Mouse (Mus musculus) lung, postnatal 25 days (tissue): ENCODE data around the gene S100b.

ENCODE experiments used
- DNase-seq: peaks from one replicate; pipeline ENCODE4 v3.0.0; 2022; ENCODE audit warnings: low spot score

S100b gene

DNA sequence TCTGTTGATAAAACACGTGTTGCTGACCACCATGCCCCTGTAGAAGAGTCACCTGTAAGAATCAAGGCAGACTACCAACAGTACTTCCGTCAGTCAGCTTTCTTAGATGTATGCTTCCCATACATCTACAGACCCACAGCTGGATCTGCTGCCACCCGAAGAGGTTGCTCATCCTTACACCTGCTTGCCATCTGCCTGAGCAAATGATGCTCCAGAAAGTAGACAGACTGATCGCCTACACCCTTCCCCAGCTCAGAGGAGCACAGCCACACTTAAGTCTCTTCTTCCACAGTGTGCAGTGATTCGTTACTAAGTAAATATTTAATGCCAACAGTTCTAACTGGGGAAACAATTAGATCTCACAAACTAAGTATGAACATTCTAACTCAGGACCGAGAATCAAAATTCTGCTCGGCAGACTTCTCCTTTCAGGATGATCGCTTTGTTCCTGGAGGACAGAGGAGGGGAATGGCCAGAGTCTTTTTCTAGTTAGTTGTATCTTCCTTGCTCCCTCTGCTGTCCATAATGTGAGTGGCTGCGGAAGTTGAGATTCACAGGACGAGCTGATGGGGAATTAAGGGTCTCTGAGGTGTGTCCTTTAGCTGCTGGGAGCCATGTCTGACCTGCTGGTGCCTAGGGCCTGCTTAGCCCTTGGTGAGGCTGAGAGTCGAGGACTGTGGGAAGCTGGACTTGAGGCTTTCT lies 6.9 kb downstream of the S100b start:
- peak; percentile 23 for DNase-seq

DNA sequence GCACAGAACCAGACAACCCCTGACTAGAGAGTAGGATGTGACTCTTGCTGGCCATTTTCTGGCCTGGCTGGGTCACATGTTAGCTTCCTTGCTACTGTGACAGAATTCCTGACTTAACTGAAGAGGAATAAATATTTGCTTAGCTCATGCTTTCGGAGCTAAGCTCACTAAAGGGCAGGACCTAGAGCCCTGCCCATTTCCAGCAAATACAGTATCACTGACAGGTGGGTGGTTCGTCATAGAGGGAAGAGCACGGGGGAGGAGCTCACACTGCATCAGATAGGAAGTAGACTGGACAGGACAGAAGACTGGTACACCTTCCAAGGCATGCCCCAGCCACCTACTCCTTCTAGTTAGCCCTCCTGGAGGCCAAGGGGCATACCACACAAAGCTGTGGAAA lies 7.8 kb downstream of the S100b start:
- peak; percentile 55 for DNase-seq

DNA sequence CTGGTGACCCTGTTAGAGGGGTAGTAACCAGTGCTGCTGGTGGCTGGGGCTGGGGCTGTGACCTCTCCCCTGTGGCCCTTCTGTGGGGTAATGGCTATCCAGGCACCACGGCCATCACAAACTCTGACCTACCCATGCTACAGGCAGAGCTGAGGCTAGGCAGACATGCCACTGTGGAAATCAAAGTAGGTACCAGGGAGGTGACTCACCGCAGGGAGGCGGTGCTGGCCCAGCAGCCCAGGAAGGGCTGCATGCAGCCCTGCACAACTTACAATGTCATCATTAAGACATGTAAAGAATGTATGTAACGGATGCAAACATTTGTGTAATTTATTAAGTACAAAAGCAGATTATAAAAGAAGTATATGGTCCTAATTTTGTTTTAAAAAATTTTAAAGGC lies 8.8 kb downstream of the S100b start:
- no peak for DNase-seq

DNA sequence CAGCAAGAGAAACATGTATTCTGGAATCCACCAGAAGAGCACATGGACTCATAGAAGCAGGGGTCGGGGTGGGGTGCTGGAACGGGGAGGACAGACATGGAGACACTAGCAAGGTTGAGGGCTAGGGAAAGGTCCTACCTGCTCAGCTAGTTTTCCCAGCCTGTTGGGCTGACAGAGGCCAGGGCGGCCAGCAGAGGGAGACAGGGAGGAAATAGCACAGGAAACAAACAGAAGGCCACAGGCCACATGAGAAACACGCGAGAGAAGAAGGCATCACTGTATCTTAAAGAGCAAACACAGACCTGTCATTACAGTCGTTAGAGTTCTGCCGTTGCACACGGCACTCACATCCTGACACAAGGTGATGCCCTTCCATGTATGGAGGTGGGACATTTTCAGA lies 17.6 kb downstream of the S100b start:
- DNase-seq: peak; percentile 31

DNA sequence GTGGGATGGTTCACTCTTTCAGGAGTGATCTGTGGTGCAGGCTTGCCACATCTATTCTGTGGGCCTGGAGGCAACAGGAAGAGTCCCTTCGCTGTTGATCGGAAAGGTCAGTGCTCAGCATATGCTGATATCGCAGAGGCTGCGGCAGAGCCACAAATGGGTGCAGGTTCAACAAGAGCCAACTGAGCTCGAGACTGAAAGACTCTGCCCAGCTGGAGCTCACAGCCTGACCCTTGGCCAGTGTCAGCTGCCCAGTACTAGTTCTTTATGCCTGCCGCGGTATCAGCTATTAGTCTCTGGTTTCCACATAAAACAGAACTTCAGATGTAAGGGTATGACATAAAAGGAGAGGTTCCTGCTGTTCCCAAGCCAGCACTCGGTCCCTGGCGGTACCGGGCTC lies 21.6 kb downstream of the S100b start:
- no peak for DNase-seq

DNA sequence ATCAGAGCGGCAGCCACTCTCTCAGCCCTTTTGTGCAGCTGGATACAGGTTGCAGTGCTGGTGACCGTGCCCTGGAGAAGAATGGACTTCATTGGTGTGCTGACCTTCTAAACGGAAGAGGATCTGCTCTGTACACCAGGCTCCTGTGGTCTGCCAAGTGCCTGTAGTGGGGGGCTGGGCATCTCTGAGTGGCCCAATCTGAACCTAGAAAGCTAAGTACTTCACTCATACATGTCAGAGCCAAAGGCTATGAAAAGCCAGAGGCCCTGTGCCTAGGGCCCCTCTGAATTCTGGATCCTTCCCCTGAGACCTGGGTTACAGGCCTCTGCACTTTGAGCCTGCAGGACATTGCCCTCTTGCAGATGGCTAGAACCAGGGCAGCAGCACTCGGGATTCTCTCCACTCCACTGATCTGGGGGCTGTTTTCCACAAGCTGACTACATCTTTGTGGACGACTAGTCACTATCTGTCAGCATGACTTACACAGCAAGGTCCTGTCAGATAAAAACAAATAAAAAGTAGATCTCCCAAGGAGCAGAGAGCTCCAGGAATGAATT lies 25.0 kb downstream of the S100b start:
- DNase-seq: no peak

DNA sequence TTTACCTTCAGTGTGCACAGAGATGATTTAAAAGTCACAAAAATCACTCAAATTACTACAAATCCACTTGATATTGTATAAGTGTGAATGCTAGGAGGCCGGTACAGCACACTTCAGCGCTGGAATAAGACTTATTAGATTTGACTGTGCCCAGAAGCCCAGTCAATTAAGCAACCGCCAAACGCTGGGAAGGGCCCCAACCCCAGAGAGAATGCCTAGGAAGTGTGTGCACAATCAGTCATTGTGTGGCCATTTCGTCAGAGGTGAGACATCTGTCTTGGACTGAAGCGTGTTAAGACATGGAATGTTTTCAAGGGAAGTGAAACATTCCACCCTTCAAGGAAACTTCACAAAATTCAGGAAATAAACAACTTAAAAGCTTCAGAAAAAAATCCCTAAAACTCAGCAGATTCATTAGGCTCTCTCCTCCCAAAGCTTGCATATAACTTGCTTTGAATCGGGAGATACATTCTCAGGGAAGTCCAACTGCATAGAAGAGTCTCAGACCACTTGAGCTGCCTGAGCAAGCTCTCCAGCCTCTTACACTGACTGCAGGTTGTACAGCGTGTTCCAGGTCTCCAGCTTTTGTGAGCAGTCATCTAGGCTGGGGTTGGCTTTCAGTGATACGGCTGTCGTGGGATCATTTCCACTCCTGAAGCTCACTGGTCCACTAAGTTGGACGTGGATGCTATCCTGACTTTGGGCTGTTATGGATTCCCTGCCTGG lies 34.8 kb downstream of the S100b start:
- DNase-seq: peak; percentile 28

DNA sequence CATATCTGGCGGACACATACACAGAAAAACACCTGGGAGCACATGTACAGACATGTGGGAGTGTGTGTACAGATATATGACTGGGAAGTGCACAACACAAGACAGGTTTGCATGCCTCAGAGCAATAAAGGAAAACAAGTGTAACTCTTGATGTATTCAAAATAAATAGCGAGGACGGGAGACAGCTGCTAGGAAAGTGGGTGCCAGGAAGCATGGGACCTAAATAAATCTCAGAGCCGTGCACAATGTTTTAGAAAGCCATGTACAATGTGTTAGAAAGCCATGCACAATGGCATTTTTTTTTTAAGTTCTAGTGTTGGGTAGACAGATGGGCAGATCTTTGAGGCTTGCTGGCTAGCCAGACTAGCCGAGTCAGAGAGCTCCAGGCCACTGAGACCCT lies 35.4 kb downstream of the S100b start:
- DNase-seq: no peak

DNA sequence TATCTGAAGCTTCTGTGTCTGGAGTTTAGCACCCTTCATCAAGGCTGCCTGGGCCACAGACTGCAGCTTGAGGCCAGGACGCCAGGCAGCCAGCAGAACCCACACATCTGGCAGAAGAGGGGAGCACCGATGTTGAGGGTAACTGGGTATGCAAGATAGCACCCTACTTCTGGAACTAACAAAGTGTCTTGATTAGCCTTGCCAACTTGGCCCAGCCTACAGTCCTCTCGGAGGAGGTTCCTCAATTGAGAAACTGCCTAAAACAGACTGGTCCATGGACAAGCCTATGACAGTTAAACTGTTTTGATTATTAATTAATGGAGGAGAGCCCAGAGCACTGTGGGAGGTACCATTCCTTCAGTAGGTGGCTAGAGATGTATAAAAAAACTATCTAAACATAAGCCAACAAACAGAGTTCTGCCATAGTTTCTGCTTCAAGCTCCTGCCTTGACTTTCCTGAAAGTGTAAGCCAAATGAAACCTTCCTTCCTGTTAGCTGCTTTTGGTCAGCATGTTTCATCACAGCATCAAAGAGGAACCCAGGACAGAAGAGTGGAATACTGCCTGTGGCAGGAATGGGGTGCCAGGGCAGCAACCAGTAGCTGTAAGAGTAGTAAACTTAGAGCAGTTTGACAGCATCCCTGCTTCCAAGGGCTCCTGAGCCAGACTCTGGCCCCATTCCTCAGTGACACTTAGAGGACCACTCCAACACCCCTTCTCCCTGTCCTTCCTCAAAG lies 36.5 kb downstream of the S100b start:
- DNase-seq: no peak

DNA sequence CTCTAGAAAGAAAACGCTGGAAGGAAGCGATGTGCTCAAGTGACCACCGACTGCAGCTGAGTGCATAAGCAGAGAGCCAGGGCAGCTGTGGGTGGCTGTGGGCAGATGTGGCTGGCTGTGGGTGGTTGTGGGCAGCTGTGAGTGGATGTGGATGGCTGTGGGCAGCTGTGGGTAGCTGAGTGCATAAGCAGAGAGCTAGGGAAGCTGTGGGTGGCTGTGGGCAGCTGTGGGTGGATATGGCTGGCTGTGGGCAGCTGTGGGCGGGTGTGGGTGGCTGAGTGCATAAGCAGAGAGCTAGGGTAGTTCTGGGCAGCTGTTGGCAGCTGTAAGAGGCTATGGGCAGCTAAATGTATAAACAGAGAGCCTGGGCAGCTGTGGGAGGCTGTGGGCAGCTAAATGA lies 39.6 kb downstream of the S100b start:
- no peak for DNase-seq

DNA sequence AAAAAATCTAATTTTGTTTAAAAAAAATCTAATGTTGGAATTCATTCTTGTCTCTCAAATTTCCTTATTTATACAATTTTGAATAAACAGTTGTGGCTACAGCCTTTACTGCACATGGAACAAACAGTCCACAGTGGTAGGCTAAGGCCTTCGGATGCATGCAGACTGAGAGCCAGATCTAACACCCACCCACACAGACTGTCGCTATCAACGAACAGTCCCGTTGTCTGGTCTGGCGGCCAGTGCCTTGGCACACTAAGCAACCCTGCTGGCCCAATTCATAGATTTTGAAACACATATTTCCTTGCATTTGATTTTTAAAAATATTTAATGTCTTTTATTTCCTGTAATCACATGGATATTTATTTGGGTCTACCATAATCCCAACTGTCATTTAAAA lies 46.5 kb downstream of the S100b start:
- DNase-seq: peak; percentile 16

DNA sequence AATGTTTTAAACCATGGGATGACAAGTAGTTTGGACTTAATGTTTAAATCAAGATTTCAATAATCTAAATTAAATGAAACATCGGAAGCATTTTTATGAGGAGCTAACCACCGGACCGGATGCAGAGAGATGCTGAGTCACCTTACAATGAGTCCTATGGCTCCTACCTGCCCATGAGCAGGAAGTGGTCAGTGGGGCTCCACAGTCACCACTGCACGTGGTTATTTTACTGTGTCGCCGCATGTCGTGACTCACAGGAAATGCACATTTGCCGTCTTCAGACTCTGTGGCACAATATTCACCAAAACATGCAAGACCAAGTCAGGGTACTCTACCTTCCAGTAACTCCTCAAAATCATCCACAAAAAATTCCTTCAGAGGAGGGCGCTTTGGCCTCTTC lies 53.1 kb downstream of the S100b start:
- DNase-seq: no peak
